Mouse (Mus musculus) left cerebral cortex, adult 8-10 months (tissue): ENCODE results near the gene Lin9. TPM values are rescaled to one million over a fixed set of nuclear protein-coding genes. Genes with fewer than 3 reads are reported as not detected.
A peak's percentile ranks its signal among the peaks of the same experiment; 100 is the strongest.

Experiments used
- DNase-seq, 2 experiments: peaks; one replicate each; pipeline ENCODE4 v3.0.0; 2022; ENCODE audit warnings: low spot score in 2 of 2
- total RNA-seq, 4 experiments: library from RNA; stranded (reverse); gene quantifications; 2 replicates each; pipeline ENCODE4 v1.2.4; 2022

Lin9 gene
- total RNA-seq, 4 experiments from 2014 or later = 2.9 to 4.4 (median 4.0) TPM

GRCm38 (mm10) chr1:180707368-180707767 lies 66.4 kb downstream of the Lin9 start:
- DNase-seq = no peak

- no peak for DNase-seq
Observed at GRCm38 (mm10) chr1:180707813-180708212, 66.9 kb downstream of the Lin9 start.

GRCm38 (mm10) chr1:180708935-180709776 lies 68.2 kb downstream of the Lin9 start:
- DNase-seq = no peak

- no peak for DNase-seq
Observed at GRCm38 (mm10) chr1:180718756-180719155, 77.8 kb downstream of the Lin9 start.

GRCm38 (mm10) chr1:180719483-180719882 lies 78.5 kb downstream of the Lin9 start:
- no peak for DNase-seq

- peak; percentile 36 to 80 for DNase-seq
Observed at GRCm38 (mm10) chr1:180719951-180720689, 79.2 kb downstream of the Lin9 start.

- no peak for DNase-seq
Observed at GRCm38 (mm10) chr1:180722608-180723007, 81.7 kb downstream of the Lin9 start.

- DNase-seq = no peak
Observed at GRCm38 (mm10) chr1:180723701-180724238, 82.8 kb downstream of the Lin9 start.

- DNase-seq = peak; percentile 74 to 90
Observed at GRCm38 (mm10) chr1:180725704-180726179, 84.8 kb downstream of the Lin9 start, which contains the start of gene Acbd3. Acbd3 (plus strand) TSS chr1:180726043.

GRCm38 (mm10) chr1:180726183-180726582 lies 85.2 kb downstream of the Lin9 start:
- DNase-seq = no peak

- no peak for DNase-seq
Observed at GRCm38 (mm10) chr1:180729231-180729630, 88.3 kb downstream of the Lin9 start.

Other genes starting within 250 kb of the Lin9 start
- gene Stum, start 157.6 kb upstream of the Lin9 start, total RNA-seq = 100 to 1,000 TPM; 139 to 156 (median 147) TPM
- gene Parp1, start 72.2 kb upstream of the Lin9 start, total RNA-seq = 10 to 100 TPM; 71.1 to 84.3 (median 79.6) TPM
- gene Mixl1, start 55.9 kb downstream of the Lin9 start, total RNA-seq = not detected
- 10 to 100 TPM; 32.2 to 34.0 (median 33.1) TPM for gene Acbd3, start 84.9 kb downstream of the Lin9 start, total RNA-seq
- gene H3f3a, start 172.8 kb downstream of the Lin9 start, total RNA-seq = 100 to 1,000 TPM; 259 to 296 (median 268) TPM
- gene Sde2, start 210.0 kb downstream of the Lin9 start, total RNA-seq = 10 to 100 TPM; 18.7 to 23.4 (median 21.9) TPM